Mouse (Mus musculus) myocyte (in vitro differentiated cells): ENCODE data around the gene Gck.

Experiments
- CEBPB ChIP-seq: IDR thresholded peaks from 2 replicates; pipeline ENCODE4 v1.6.1; 2011; ENCODE audit warnings: mild to moderate bottlenecking, moderate library complexity; ENCODE audit not compliant: poor library complexity, insufficient read depth, severe bottlenecking
- E2F4 ChIP-seq: IDR thresholded peaks from one replicate; pipeline ENCODE4 v1.6.1; 2011; ENCODE audit warnings: mild to moderate bottlenecking, control low read depth, moderate library complexity; ENCODE audit not compliant: insufficient read depth
- POLR2A ChIP-seq: IDR thresholded peaks from one replicate; pipeline ENCODE4 v1.6.1; 2011; ENCODE audit warnings: low read depth, mild to moderate bottlenecking, control low read depth, moderate library complexity; ENCODE audit not compliant: insufficient read length
- POLR2AphosphoS2 ChIP-seq: IDR thresholded peaks from one replicate; pipeline ENCODE4 v1.6.1; 2011; ENCODE audit warnings: low read depth, control low read depth; ENCODE audit not compliant: insufficient read length
- REST ChIP-seq: IDR thresholded peaks from one replicate; pipeline ENCODE4 v1.6.1; 2011; ENCODE audit warnings: mild to moderate bottlenecking, control low read depth, moderate library complexity; ENCODE audit not compliant: insufficient read depth, insufficient read length
- TCF12 ChIP-seq: IDR thresholded peaks from one replicate; pipeline ENCODE4 v1.6.1; 2011; ENCODE audit warnings: mild to moderate bottlenecking, control low read depth; ENCODE audit not compliant: poor library complexity, insufficient read depth, severe bottlenecking

DNA sequence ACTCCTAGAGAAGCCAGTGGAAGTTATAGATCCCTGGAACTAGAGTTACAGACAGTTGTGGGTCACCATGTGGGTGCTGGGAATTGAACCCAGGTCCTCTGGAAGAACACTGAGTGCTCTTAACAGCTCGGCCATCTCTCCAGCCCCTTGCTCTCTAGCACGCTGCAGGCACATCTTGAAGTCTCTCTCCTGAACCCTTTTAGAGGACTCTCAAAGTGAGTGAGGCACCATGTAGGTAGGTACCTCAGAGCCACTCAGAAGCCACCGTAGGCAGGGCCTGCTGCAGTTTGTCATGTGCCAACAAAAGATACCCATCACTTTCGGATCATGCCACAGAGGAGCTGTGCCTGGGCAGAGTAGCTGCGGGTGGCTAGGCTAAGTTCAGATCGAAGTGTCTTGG, 45.0 kb downstream of the Gck start:
- TF ChIP-seq POLR2A = no peak
- no peak for TF ChIP-seq TCF12
- TF ChIP-seq POLR2AphosphoS2 = no peak
- no peak for TF ChIP-seq REST
- TF ChIP-seq E2F4 = no peak
- no peak for TF ChIP-seq CEBPB
